Mouse (Mus musculus): Measurements from ENCODE around the gene Trpv4.

Gene Trpv4

GRCm38 (mm10) chr5:114589026-114589425 is 69.2 kb downstream of the Trpv4 start:
- peak; percentile 58 for DNase-seq

GRCm38 (mm10) chr5:114588416-114588815 is 69.8 kb downstream of the Trpv4 start:
- DNase-seq = no peak

DNA sequence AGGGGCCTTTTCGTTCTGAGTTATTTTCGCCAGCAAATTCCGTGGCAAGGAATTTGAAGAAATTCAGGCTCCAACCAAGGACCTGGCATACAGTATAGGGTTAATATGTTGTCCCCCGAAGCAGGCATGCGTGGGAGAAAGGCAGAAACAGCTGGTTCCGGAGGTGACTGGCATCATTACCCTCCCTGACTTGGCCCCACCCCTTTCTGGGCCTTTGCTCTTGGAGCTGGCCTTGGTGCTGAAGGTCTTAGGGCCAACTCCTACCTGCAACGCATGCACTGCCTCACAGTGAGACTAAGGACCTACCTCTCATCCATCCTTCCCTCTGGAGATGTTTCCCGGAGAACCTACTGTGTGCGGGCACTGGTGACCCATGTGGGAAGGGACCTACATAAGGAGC is 70.3 kb downstream of the Trpv4 start:
- DNase-seq = peak; percentile 89

DNA sequence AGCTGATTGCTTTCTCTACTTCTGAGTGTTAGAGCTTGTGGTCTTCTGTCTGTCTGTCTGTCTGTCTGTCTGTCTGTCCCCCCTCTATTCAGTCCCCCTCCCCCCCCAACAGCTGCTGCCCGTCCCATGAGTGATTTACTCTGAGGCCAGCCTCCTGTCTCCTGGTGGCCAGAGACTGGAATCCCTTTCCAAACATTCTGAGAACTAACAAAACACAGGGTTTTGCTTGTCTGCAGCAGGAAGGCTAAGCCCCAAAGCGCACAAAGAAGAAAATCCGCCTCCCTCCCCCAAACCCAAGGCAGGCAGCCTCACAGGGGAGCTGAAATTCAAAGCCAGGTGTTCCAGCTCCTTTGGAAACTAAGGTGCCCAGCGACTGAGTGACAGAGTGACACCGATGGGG is 72.5 kb downstream of the Trpv4 start:
- no peak for DNase-seq

DNA sequence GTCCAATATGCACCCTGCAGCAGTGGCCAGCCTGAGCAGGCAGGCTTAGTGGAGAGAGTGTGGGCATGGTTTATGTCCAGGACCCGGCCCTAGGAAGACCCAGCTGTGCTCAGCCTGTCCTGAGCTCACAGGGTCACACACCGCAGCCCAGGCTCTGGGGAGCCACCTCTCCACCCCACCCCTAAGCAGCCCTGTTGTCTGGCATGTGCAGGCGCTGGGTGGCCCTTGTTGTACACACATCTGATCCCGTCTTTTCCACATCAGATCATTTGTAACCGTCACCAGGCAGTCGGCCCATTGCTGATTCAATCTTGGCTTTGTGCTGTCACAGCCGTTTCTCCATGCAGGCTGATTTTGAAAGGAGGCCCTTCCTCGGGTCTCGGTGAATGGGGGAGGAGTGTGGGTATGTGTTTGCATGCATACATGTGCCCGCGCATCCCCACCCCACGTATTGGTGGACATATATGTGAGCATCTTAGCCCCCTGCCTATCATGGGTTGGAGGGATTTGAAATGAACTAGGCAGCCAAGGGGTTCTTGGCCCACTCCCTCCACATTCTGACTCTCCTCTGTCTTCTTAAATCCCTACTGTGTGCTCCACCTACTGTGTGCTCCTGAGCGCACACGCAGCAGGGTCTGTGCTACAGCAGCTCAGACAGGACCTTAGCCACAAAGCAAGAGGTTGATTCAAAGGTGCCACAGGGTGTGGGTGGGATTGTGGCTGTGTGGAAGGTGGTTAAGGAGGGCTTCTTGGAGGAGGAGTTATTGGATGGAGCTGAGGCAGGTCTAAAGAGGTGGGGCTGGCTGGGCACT is 73.7 kb downstream of the Trpv4 start:
- no peak for DNase-seq

- DNase-seq = no peak
These were observed 74.6 kb downstream of the Trpv4 start for GRCm38 (mm10) chr5:114583490-114584175.

DNA sequence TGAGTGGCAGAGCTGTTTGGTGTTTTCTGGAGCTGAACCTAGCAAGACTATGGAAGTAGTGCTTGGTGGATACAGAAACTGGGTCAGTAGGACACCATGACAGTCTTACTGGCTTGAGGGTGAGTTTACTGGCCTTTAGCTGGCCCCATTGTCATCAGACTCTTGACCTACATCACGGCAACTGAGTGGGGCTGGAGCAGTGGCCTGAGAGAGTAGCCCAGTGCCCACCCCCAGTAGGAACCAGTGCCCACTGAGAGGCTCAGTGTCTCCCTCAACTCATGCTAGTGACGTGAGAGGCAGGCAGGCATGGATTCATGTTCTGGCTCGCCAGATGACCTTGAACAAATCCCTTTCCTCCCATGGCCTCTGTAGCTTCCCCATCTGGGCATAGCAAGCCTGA is 75.2 kb downstream of the Trpv4 start:
- DNase-seq = no peak

GRCm38 (mm10) chr5:114581486-114581885 is 76.7 kb downstream of the Trpv4 start:
- DNase-seq = no peak

GRCm38 (mm10) chr5:114579714-114580357 is 78.4 kb downstream of the Trpv4 start:
- DNase-seq = no peak

DNA sequence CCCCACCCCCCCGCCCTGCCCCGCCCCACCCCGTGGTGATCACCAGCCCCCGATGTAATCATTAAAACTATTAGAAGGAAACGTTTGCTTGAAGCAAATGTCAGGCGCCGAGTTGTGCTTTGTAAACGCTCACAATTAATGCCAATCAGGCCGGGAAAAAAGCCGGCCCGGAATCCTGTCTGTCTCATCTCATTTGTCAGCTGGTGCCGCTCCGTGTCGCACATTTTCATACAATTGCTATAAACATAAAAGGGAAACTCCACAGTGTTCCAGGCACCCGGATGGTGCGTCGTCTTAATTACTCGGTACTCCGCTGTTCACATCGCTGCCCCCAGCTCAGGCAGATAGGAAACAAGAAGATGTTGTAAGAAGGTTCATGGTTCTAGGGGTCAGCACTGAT is 79.9 kb downstream of the Trpv4 start:
- DNase-seq = no peak

DNA sequence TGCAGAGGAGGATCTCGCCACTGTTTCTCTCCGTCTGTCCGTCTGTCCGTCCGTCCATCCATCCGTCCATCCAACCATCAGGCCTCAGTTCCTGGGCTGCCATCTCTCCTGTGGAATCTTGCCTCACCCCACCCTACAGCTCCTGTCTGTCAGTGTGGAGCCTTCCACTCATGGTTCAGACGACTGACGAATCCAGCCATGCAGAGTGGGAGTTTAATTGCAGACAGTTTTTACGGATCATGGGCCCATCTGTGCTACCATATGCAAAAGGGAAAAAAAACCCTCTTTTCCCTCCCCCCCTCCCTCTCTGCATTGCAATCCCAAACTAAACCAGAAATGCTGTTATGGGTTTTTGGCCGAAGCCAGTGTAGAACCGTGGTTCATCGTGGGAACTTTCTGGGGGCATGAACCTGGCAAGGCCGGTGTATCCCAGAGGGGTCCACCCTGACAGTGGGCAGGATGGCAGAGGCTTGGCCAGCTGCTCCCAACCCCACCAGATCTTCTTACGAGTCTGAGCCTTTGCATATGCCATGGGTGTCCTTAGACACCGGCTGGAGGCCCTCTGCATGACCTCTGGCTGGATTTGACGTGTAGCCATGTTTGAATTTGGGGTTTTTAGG is 82.1 kb downstream of the Trpv4 start:
- no peak for DNase-seq

DNA sequence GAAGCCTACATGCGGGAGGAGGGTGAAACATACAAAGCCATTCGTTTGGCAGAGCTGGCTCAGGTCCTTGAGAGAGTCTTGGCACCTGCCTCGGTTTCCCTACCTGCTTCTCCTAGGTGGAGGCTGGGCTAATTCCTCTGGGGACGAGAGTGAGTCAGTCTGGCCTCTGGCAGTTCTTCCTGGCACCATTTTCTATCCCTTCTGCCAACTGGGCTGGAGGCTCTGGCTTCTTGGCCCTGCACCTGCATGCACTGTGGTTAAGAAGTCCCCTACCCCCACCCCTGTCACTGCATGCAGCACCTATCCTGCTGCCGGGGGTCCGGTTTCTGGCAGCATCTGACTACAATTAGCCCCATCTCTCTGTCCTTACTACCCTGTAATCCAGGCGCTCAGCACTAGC is 82.7 kb downstream of the Trpv4 start:
- DNase-seq = no peak

DNA sequence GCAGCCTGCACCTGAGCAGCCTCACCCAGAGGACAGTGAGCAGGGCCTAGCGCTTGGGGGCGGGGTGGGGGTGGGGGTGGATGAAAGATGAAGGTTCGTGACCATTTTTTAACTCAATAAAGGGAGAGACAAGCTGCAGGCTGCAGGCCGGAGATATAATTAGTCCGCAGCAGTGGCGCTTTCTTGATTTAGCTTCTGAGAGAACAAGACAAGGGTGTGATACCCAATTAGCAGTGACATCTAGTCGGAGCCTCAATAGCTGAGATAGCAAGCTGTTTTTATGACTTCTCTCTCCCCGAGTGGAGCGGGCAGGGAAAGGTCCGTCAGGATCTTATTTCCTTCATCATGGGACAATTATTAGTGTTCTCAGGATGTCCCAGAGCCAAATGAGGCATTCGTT is 83.2 kb downstream of the Trpv4 start:
- no peak for DNase-seq

DNA sequence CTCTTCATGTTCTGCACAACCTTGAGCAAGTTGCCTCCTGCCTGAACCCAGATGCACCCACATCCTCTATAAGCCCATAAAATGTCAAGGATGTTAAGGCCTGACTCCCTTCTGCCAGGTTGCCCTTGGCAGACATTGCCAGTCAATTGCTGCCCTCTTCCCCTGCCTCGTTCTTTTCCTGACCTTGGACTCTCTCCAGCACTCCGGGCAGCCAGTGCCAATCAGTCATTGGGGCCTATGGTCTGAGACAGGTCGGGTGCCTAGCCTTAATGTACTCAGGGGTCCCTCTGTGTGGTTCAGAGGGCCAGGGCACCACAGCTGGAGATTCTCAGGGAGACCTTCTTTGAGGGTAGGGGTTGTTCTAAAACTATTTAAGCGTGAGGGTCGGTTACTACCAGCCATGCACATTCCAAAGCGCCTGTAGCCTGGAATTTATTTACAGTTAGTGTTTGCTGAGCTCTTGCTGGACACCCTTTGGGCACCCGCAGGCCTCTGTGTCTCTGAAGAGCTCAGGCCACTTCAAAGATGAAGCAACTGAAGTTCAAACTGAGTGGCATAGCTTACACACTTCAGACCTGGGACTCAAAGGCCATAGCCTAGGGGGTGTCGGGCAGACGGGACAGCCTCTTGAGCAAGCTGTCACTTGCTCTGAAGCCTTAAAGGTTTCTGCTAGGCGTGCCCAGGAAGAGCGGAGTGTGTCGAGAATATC is 84.1 kb downstream of the Trpv4 start:
- DNase-seq = no peak

GRCm38 (mm10) chr5:114572997-114573396 is 85.2 kb downstream of the Trpv4 start:
- DNase-seq = no peak
